ENCODE assay signal across 9 mouse cellular contexts in the genomic region with DNA sequence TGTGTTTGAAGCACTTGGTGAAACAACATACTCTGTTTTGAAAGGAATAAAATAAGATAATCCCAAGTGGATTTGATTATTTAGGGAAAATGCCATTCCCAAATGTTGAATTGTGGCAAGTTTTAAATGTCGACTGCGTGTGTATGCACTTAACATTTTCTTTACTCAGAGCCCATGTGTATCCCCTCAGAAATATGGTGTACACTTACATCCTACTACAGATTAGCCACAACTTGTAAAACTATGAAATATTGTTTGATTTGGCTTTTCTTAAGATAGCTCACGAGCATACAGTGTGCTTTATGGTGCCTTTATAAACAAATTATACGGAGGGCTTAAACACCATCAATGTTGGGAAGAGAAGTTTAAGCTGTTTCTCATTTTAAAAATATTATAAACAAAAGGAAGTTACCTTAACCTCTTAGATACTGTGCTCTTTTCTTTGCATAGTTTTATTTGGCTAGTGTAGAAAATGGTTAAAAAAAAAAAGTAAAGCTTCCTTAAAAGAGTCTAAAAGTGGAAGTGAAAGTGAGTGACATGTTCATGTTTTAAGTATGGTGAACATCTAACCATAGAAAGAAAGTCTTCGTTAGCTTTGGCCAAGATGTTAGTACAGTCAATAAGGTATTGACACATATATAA. TPM values are rescaled to one million over a fixed set of nuclear protein-coding genes. Genes with fewer than 3 reads are reported as not detected.
DNase-seq lines count a peak whose midpoint lies in the region; ATAC-seq and TF ChIP-seq lines count a peak whose summit lies in the region.
"Had no signal": no experiment of that assay in that cellular context is flagged by ENCODE, and none has a peak within 500 bp of the region (broad histone marks: within the 10 kb centered on the region; RNA-seq: fewer than 3 reads in every experiment).

No protein-coding gene starts in this region.

- no peak for TF ChIP-seq RAD21 in CH12.LX (IDR thresholded peaks at IDR 0.05; ENCODE audit: low read depth, low read length)

- no peak for TF ChIP-seq POLR2A in CH12.LX (IDR thresholded peaks at IDR 0.05; ENCODE audit: low read depth, low read length)

- H3K79me2 ChIP-seq in CH12.LX (replicated peaks; ENCODE audit: control insufficient read depth, extremely low read depth, insufficient read depth, poor library complexity, severe bottlenecking) (peaks cover 38% of the 10 kb centered on the region), macrophage (ENCODE audit: inconsistent target) (peaks cover 58% of the 10 kb centered on the region)

- intact Hi-C loops in heart, postnatal 10 days (cut with DNase I): loop anchor here (2.0 kb wide), 1 partner anchor 123 kb away; no protein-coding TSS in a partner anchor

- H3K9me3 ChIP-seq in heart, embryonic 11.5 days (replicated peaks; ENCODE audit: control insufficient read depth, low read length): no peaks in the 10 kb centered on the region
- H3K9me3 ChIP-seq in CH12.LX (replicated peaks; ENCODE audit: low read length): no peaks in the 10 kb centered on the region
- 0 out of 2 replicates have a peak, but pooled peaks cover 3% of the 10 kb centered on the region for H3K9me3 ChIP-seq in hindbrain, embryonic 10.5 days

- no peak for ATAC-seq in heart, embryonic 11.5 days (replicated peaks; ENCODE audit: insufficient number of reproducible peaks, low FRiP score, low TSS enrichment)

- no peak for DNase-seq in heart, postnatal 10 days
- peak; percentile 46 for DNase-seq in CH12.LX (ENCODE audit: extremely low read depth)
- no peak for DNase-seq in hindbrain, embryonic 10.5 days (ENCODE audit: low spot score)
- DNase-seq in ovary, postnatal 10 days (ENCODE audit: low spot score): no peak
- no peak for DNase-seq in urinary bladder, postnatal 10 days (ENCODE audit: low spot score)
- no peak for DNase-seq in adrenal gland, adult 18-20 months (ENCODE audit: low spot score in 2 of 2)

- peak; percentile 90 for TF ChIP-seq EP300 in CH12.LX (IDR thresholded peaks at IDR 0.05; ENCODE audit: low read length)

- peak overlapping the region; percentile 54; the same call in 1 of the 2 replicates for H3K9ac ChIP-seq in heart, embryonic 11.5 days (ENCODE audit: low read depth, low read length)
- peak overlapping the region; percentile 85 for H3K9ac ChIP-seq in CH12.LX (ENCODE audit: insufficient read depth, low read depth)

- in situ Hi-C loops in CH12.LX (cut with MboI; ENCODE audit: low pct_ligation_motif_present, low pct_unique_long_range_greater_than_20kb, low sequenced_read_pairs): no loop called here

- peaks cover 4% of the 10 kb centered on the region; the same call in 1 of the 2 replicates for H3K4me1 ChIP-seq in heart, embryonic 11.5 days (ENCODE audit: control insufficient read depth, insufficient read depth, low read length)
- peaks cover 0 to 12% of the 10 kb centered on the region in 2 experiments; a peak in 2 of 4 replicates for H3K4me1 ChIP-seq in CH12.LX (ENCODE audit: control insufficient read depth in 1 of 2, insufficient read depth in 2 of 2)
- peaks cover 20% of the 10 kb centered on the region for H3K4me1 ChIP-seq in hindbrain, embryonic 10.5 days (replicated peaks)

- no peak overlapping the region for H3K27ac ChIP-seq in heart, embryonic 11.5 days (ENCODE audit: low read depth, low read length)
- H3K27ac ChIP-seq in CH12.LX (ENCODE audit: insufficient read depth, low read depth): peak overlapping the region; percentile 52
- no peak overlapping the region for H3K27ac ChIP-seq in hindbrain, embryonic 10.5 days
- H3K27ac ChIP-seq in macrophage: peak overlapping the region; percentile 59

- dilution Hi-C loops in CH12.LX (cut with MboI; ENCODE audit: extremely low pct_ligation_motif_present, extremely low pct_unique_long_range_greater_than_20kb, low sequenced_read_pairs): no loop called here

- WGBS in heart, embryonic 11.5 days (ENCODE audit: insufficient replicate concordance): 66% methylated on average over 5 of the region's 5 CpGs
- 79% methylated on average over 5 of the region's 5 CpGs for WGBS in hindbrain, embryonic 10.5 days
- WGBS in macrophage (ENCODE audit: missing documents): 0% methylated on average over 5 of the region's 5 CpGs

- H3K4me3 ChIP-seq in heart, embryonic 11.5 days (ENCODE audit: low read depth, low read length): peak overlapping the region; percentile 99
- peak overlapping the region; percentile 59 to 80 (median 61) for H3K4me3 ChIP-seq in CH12.LX (replicated peaks in 1 of 3; ENCODE audit: low read depth in 2 of 3, low read length in 2 of 3, poor library complexity in 1 of 3)
- H3K4me3 ChIP-seq in hindbrain, embryonic 10.5 days: peak overlapping the region; percentile 79
- peak overlapping the region; percentile 72 for H3K4me3 ChIP-seq in macrophage (ENCODE audit: inconsistent target)

- peak overlapping the region; percentile 90 for H3K4me2 ChIP-seq in heart, embryonic 11.5 days
- H3K4me2 ChIP-seq in CH12.LX (ENCODE audit: insufficient read depth, low read depth, poor library complexity, severe bottlenecking): peak overlapping the region; percentile 75

- TF ChIP-seq CTCF in CH12.LX (conservative IDR thresholded peaks at IDR 0.05 in 1 of 2, IDR thresholded peaks at IDR 0.05 in 1 of 2; ENCODE audit: low read depth in 2 of 2, low read length in 2 of 2): no peak

- H3K27me3 ChIP-seq in heart, embryonic 11.5 days (ENCODE audit: control insufficient read depth, insufficient read depth, low read length): no peaks in the 10 kb centered on the region
- no peaks in the 10 kb centered on the region for H3K27me3 ChIP-seq in CH12.LX (replicated peaks)
- H3K27me3 ChIP-seq in hindbrain, embryonic 10.5 days (ENCODE audit: insufficient read depth, poor library complexity, severe bottlenecking): no peaks in the 10 kb centered on the region

- no peaks in the 10 kb centered on the region for H3K36me3 ChIP-seq in heart, embryonic 11.5 days (ENCODE audit: control insufficient read depth, insufficient read depth, low read length)
- H3K36me3 ChIP-seq in CH12.LX (replicated peaks in 1 of 2; ENCODE audit: control insufficient read depth in 1 of 2, insufficient read depth in 1 of 2, low read length in 1 of 2): peaks cover 0 to 14% of the 10 kb centered on the region in 2 experiments
- peaks cover 27% of the 10 kb centered on the region for H3K36me3 ChIP-seq in hindbrain, embryonic 10.5 days
- H3K36me3 ChIP-seq in macrophage (ENCODE audit: inconsistent target): no peaks in the 10 kb centered on the region

TF ChIP-seq in CH12.LX, 34 proteins besides CTCF, POLR2A, EP300 and RAD21 (continues in another document):
- peak; percentile 97 for TF ChIP-seq ZNF384 (IDR thresholded peaks at IDR 0.05; ENCODE audit: low read depth, low read length)
- peak; percentile 94; the same call in 1 of the 2 replicates for TF ChIP-seq CHD1 (IDR thresholded peaks at IDR 0.05; ENCODE audit: low read depth, low read length)
- peak; percentile 27; the same call in 1 of the 2 replicates for TF ChIP-seq MYC (IDR thresholded peaks at IDR 0.05; ENCODE audit: low read depth, low read length)
- no peak for TF ChIP-seq UBTF (IDR thresholded peaks at IDR 0.05; ENCODE audit: low read depth, low read length)
- TF ChIP-seq JUND (conservative IDR thresholded peaks at IDR 0.05; ENCODE audit: low read depth, low read length): no peak
- no peak for TF ChIP-seq SMC3 (IDR thresholded peaks at IDR 0.05; ENCODE audit: low read depth, low read length)
- TF ChIP-seq SIN3A (IDR thresholded peaks at IDR 0.05; ENCODE audit: low read length): no peak
- no peak for TF ChIP-seq ELF1 (IDR thresholded peaks at IDR 0.05; ENCODE audit: low read depth, low read length)
- no peak for TF ChIP-seq ZKSCAN1 (IDR thresholded peaks at IDR 0.05; ENCODE audit: borderline replicate concordance, low read depth, low read length)
- TF ChIP-seq NRF1 (IDR thresholded peaks at IDR 0.05; ENCODE audit: low read depth, low read length): no peak
- no peak for TF ChIP-seq HCFC1 (IDR thresholded peaks at IDR 0.05; ENCODE audit: low read depth, low read length)
- no peak for TF ChIP-seq RCOR1 (conservative IDR thresholded peaks at IDR 0.05; ENCODE audit: low read depth, low read length)
- TF ChIP-seq ETS1 (conservative IDR thresholded peaks at IDR 0.05; ENCODE audit: low read depth, low read length): no peak
- no peak for TF ChIP-seq CHD2 (IDR thresholded peaks at IDR 0.05; ENCODE audit: low read length)
- TF ChIP-seq TBP (conservative IDR thresholded peaks at IDR 0.05; ENCODE audit: low read depth, low read length): peak; percentile 72; the same call in 1 of the 2 replicates
- no peak for TF ChIP-seq ZC3H11A (IDR thresholded peaks at IDR 0.05; ENCODE audit: low read depth, low read length)
- no peak for TF ChIP-seq MAX (IDR thresholded peaks at IDR 0.05; ENCODE audit: low read length)
- no peak for TF ChIP-seq TCF12 (IDR thresholded peaks at IDR 0.05; ENCODE audit: low read depth, low read length)
- no peak for TF ChIP-seq MAFK (IDR thresholded peaks at IDR 0.05; ENCODE audit: insufficient replicate concordance, low read length)

RNA-seq across cellular contexts. Expression of gene Tut4, which starts 2.2 kb away (rescaled TPM):
- polyA plus RNA-seq in heart, embryonic 11.5 days (2014; fragmentation: Nextera tagmentation; extraction: Ambion mirVana): 48.5 and 56.1 TPM in 2 replicates
- 10 to 100 TPM; 41.0 to 43.8 TPM for total RNA-seq in heart, postnatal 10 days (2021)
- total RNA-seq in CH12.LX (2012; rRNA removed): 22.0 and 26.3 TPM in 2 replicates
- total RNA-seq in CH12.LX (2014; rRNA removed): 20.9 and 23.5 TPM in 2 replicates
- 40.2 and 67.4 TPM in 2 replicates for polyA plus RNA-seq in CH12.LX (2012; ENCODE audit: insufficient read length, low read depth)
- polyA plus RNA-seq in hindbrain, embryonic 10.5 days (2016; fragmentation: Nextera tagmentation; extraction: Ambion mirVana): 62.4 and 81.0 TPM in 2 replicates
- total RNA-seq in macrophage (2018; cell fraction: chromatin; rRNA removed): 100 to 1,000 TPM in 25 of 26 experiments, 10 to 100 TPM in 1; 99.5 to 371 (median 223) TPM
- total RNA-seq in macrophage (2018; cell fraction: cytosol; rRNA removed): 10 to 100 TPM; 19.2 to 44.2 (median 33.9) TPM
- total RNA-seq in macrophage (2018; cell fraction: nucleus; rRNA removed): 100 to 1,000 TPM in 11 of 26 experiments, 10 to 100 TPM in 15; 46.6 to 225 (median 88.3) TPM
- 27.1 to 50.0 TPM (median 31.4 TPM) in 3 replicates for polyA plus RNA-seq in macrophage (2018)
- 10 to 100 TPM; 16.7 to 20.0 TPM for total RNA-seq in adrenal gland, adult 18-20 months (2021)

RNA-seq across cellular contexts. Expression of gene Gpx7, which starts 54.6 kb away (rescaled TPM):
- polyA plus RNA-seq in heart, embryonic 11.5 days (2014; fragmentation: Nextera tagmentation; extraction: Ambion mirVana): 58.8 and 60.8 TPM in 2 replicates
- total RNA-seq in heart, postnatal 10 days (2021): 10 to 100 TPM; 22.3 to 22.6 TPM
- total RNA-seq in CH12.LX (2012; rRNA removed): not detected in 2 replicates
- total RNA-seq in CH12.LX (2014; rRNA removed): not detected in 2 replicates
- not detected in 2 replicates for polyA plus RNA-seq in CH12.LX (2012; ENCODE audit: insufficient read length, low read depth)
- 45.9 and 56.0 TPM in 2 replicates for polyA plus RNA-seq in hindbrain, embryonic 10.5 days (2016; fragmentation: Nextera tagmentation; extraction: Ambion mirVana)
- total RNA-seq in macrophage (2018; cell fraction: chromatin; rRNA removed): 1 to 10 TPM in 1 of 26 experiments, not detected in 25; 6.2 TPM
- under 1 TPM in 24 of 26 experiments, not detected in 2; 0.10 to 0.80 (median 0.29) TPM for total RNA-seq in macrophage (2018; cell fraction: cytosol; rRNA removed)
- total RNA-seq in macrophage (2018; cell fraction: nucleus; rRNA removed): under 1 TPM in 2 of 26 experiments, not detected in 24; 0.56 to 0.92 TPM
- polyA plus RNA-seq in macrophage (2018): 0.18 to 0.41 TPM (median 0.22 TPM) in 3 replicates
- total RNA-seq in adrenal gland, adult 18-20 months (2021): 1 to 10 TPM; 4.3 TPM
- total RNA-seq: monocyte, adult 5-6 weeks had no signal

Comparison
In these comparisons a context has a peak if more than half of its experiments do, and no peak if none do; other contexts are left out.
1. H3K27ac ChIP-seq: peak in CH12.LX (single experiment) and macrophage (single experiment); none in heart, embryonic 11.5 days (single experiment) and hindbrain, embryonic 10.5 days (single experiment).
2. RNA of gene Gpx7, which starts 54.6 kb away (polyA plus RNA-seq): 58.8 to 60.8 TPM in heart, embryonic 11.5 days and 45.9 to 56.0 TPM in hindbrain, embryonic 10.5 days; 0.18 to 0.41 TPM in macrophage and not detected in CH12.LX; every median in the first group is over 10 times any median in the second.
3. Peak in every context shown above with its lines, with median percentiles within 50 percentile points of each other: H3K4me3 ChIP-seq.